Mouse (Mus musculus) bone marrow, adult 2 months (tissue): ENCODE measurements around the gene Mmrn2.

Experiments
- CTCF ChIP-seq: fragments of 200-500 bp; IDR thresholded peaks from 2 replicates; pipeline ENCODE4 v1.5.1; 2011; ENCODE audit warnings: low read length, control low read depth; ENCODE audit not compliant: control insufficient read depth, insufficient read depth
- POLR2A ChIP-seq: fragments of 200-500 bp; IDR thresholded peaks from 2 replicates; pipeline ENCODE4 v1.6.1; 2011; ENCODE audit warnings: low read depth, mild to moderate bottlenecking, control low read depth, low read length, borderline replicate concordance; ENCODE audit not compliant: control insufficient read depth

GRCm38 (mm10) chr14:34343078-34343477 is 32.2 kb upstream of the Mmrn2 start:
- TF ChIP-seq CTCF (no peak), POLR2A (no peak)
